22 mouse cellular contexts compared by ENCODE assay signal in the genomic region with DNA sequence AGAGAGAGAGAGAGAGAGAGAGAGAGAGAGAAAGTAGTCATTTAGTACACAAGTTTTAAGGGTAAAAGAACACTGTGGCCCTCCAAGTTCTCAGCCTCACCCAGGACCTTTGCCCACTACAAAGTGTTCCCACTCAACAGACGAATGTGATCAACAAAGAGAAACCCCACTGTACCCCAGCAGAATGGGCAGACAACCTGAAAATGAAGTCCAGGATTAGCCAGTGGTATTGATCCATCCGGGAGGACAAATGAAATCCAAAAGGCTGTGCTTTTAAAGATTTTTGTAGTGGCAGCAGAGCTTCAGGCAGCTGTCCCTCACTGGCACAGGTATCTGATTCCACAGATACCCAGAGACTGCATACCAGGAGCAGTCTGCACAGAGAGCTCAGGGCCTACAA.
A peak's percentile ranks its signal among the peaks of the same experiment; 100 is the strongest.
DNase-seq lines count a peak whose midpoint lies in the region; ATAC-seq and TF ChIP-seq lines count a peak whose summit lies in the region.
"Had no signal": no experiment of that assay in that cellular context is flagged by ENCODE, and none has a peak within 500 bp of the region (broad histone marks: within the 10 kb centered on the region; RNA-seq: fewer than 3 reads in every experiment).

No protein-coding gene starts in this region.

- no peak overlapping the region for H3K4me3 ChIP-seq in kidney, embryonic 15.5 days (replicated peaks)
- H3K4me3 ChIP-seq in liver, adult 2 months (ENCODE audit: insufficient read depth, low read depth, low read length), result no peak overlapping the region
- no peak overlapping the region for H3K4me3 ChIP-seq in liver, embryonic 12.5 days
- H3K4me3 ChIP-seq: embryonic facial prominence, embryonic 13.5 days; embryonic facial prominence, embryonic 15.5 days; erythroblast, embryonic 14.5 days; forebrain, embryonic 10.5 days; forebrain, embryonic 12.5 days had no signal

- H3K9ac ChIP-seq in kidney, embryonic 15.5 days, result no peak overlapping the region
- H3K9ac ChIP-seq in liver, adult 2 months (ENCODE audit: low read depth, low read length), result no peak overlapping the region
- H3K9ac ChIP-seq in liver, embryonic 12.5 days, result no peak overlapping the region
- H3K9ac ChIP-seq: embryonic facial prominence, embryonic 13.5 days; embryonic facial prominence, embryonic 15.5 days; forebrain, embryonic 12.5 days had no signal

- no peak overlapping the region for H3K4me2 ChIP-seq in kidney, embryonic 15.5 days
- no peak overlapping the region for H3K4me2 ChIP-seq in liver, embryonic 12.5 days
- H3K4me2 ChIP-seq: embryonic facial prominence, embryonic 13.5 days; embryonic facial prominence, embryonic 15.5 days; forebrain, embryonic 12.5 days had no signal

- no peak for DNase-seq in kidney, postnatal 4 days
- peak; percentile 59 for DNase-seq in liver, adult 2 months (ENCODE audit: extremely low read depth, low read depth, low spot score)
- peak; percentile 42 for DNase-seq in lung, postnatal 36 days
- no peak for DNase-seq in lung, postnatal 10 days
- no peak for DNase-seq in spleen, postnatal 4 days (ENCODE audit: low spot score in 2 of 2)
- DNase-seq: adrenal gland, adult 2 months; adrenal gland, postnatal 10 days; adrenal gland, postnatal 25 days; cerebellum, adult 11 months; cerebellum, adult 18-20 months; cerebellum, adult 8-10 months; cerebellum, adult 9-11 months; cerebellum, postnatal 14 days; cerebellum, postnatal 36 days; embryo, embryonic 11 days had no signal

- TF ChIP-seq CTCF in liver, adult 2 months (IDR thresholded peaks at IDR 0.05; ENCODE audit: low read depth, low read length), result no peak

- peaks cover 35% of the 10 kb centered on the region for H3K4me1 ChIP-seq in kidney, embryonic 15.5 days
- no peaks in the 10 kb centered on the region for H3K4me1 ChIP-seq in liver, adult 2 months (ENCODE audit: control insufficient read depth, insufficient read depth, low read length)
- H3K4me1 ChIP-seq in liver, embryonic 12.5 days, result peaks cover 6% of the 10 kb centered on the region; the same call in 1 of the 2 replicates

- no peaks in the 10 kb centered on the region for H3K27me3 ChIP-seq in kidney, embryonic 15.5 days
- H3K27me3 ChIP-seq in liver, adult 2 months (ENCODE audit: control insufficient read depth, insufficient read depth, low read length), result no peaks in the 10 kb centered on the region
- no peaks in the 10 kb centered on the region for H3K27me3 ChIP-seq in liver, embryonic 12.5 days (replicated peaks)
- H3K27me3 ChIP-seq: embryonic facial prominence, embryonic 13.5 days; embryonic facial prominence, embryonic 15.5 days; forebrain, embryonic 12.5 days had no signal

- H3K79me2 ChIP-seq in liver, adult 2 months (ENCODE audit: control insufficient read depth, insufficient read depth, low read length), result no peaks in the 10 kb centered on the region

- 0 out of 2 replicates have a peak, but pooled peaks cover 3% of the 10 kb centered on the region for H3K36me3 ChIP-seq in kidney, embryonic 15.5 days
- no peaks in the 10 kb centered on the region for H3K36me3 ChIP-seq in liver, adult 2 months (ENCODE audit: control insufficient read depth, insufficient read depth, low read length)
- H3K36me3 ChIP-seq in liver, embryonic 12.5 days, result no peaks in the 10 kb centered on the region
- H3K36me3 ChIP-seq: embryonic facial prominence, embryonic 13.5 days; embryonic facial prominence, embryonic 15.5 days; forebrain, embryonic 10.5 days; forebrain, embryonic 12.5 days had no signal

- no peak for ATAC-seq in kidney, embryonic 15.5 days (replicated peaks; ENCODE audit: low FRiP score)
- no peak for ATAC-seq in liver, embryonic 12.5 days

- H3K9me3 ChIP-seq in kidney, embryonic 15.5 days (replicated peaks), result no peaks in the 10 kb centered on the region
- H3K9me3 ChIP-seq in liver, embryonic 12.5 days (replicated peaks), result no peaks in the 10 kb centered on the region
- H3K9me3 ChIP-seq: embryonic facial prominence, embryonic 13.5 days; embryonic facial prominence, embryonic 15.5 days; forebrain, embryonic 10.5 days; forebrain, embryonic 12.5 days had no signal

- TF ChIP-seq POLR2A in liver, adult 2 months (IDR thresholded peaks at IDR 0.05; ENCODE audit: extremely low read depth, insufficient read depth, low read length), result no peak

- 84% methylated on average over 2 of the region's 2 CpGs for WGBS in kidney, embryonic 15.5 days
- WGBS in liver, adult 2 months, result 18% methylated on average over 2 of the region's 2 CpGs
- 61% methylated on average over 2 of the region's 2 CpGs for WGBS in liver, embryonic 12.5 days (ENCODE audit: insufficient replicate concordance)

- 0 out of 2 replicates have a peak overlapping the region, but pooled peaks have one; percentile 22 for H3K27ac ChIP-seq in kidney, embryonic 15.5 days
- no peak overlapping the region for H3K27ac ChIP-seq in liver, adult 2 months (replicated peaks; ENCODE audit: insufficient read depth, low read depth, low read length)
- no peak overlapping the region for H3K27ac ChIP-seq in liver, embryonic 12.5 days
- H3K27ac ChIP-seq: embryonic facial prominence, embryonic 13.5 days; embryonic facial prominence, embryonic 15.5 days; forebrain, embryonic 12.5 days had no signal

Comparison
In these comparisons a context has a peak if more than half of its experiments do, and no peak if none do; other contexts are left out.
1. DNase-seq: peak in liver, adult 2 months (single experiment) and lung, postnatal 36 days (single experiment); none in kidney, postnatal 4 days (0 of 2), lung, postnatal 10 days (single experiment) and spleen, postnatal 4 days (0 of 2).